Mouse (Mus musculus): ENCODE data around the gene Lhfpl2.

- TF ChIP-seq EP300 (optimal IDR thresholded peaks at IDR 0.05) (no peak), CTCF (IDR thresholded peaks at IDR 0.05; ENCODE audit: low read depth) (no peak)
These were observed 115.1 kb downstream of the Lhfpl2 start for GRCm38 (mm10) chr13:94172533-94173310.
